Mouse (Mus musculus) liver, postnatal 0 days (tissue): ENCODE measurements at regions not wholly inside any gene's neighbourhood (a gene's known extent, or its start where the extent isn't known, plus 50 kb on each side); places are given as distances from the start of the nearest gene placed in this dataset.
"Not testable (repeated sequence)": the region's sequence is repeated elsewhere in the genome, so short reads cannot be mapped to it uniquely, and the experiment has no call there.

Source experiments
- ATAC-seq: fragments of 200-750 bp; cut with Nextera tagmentation; 2 replicates; pipeline ENCODE4 v1.8.0; 2017; ENCODE audit warnings: mild to moderate bottlenecking, moderate library complexity
- DNase-seq: peaks from one replicate; pipeline ENCODE4 v3.0.0-alpha.2; 2016
- H3K27ac ChIP-seq: fragments of 300-500 bp; sonication (generic); 2 replicates; pipeline ENCODE4 v1.5.1; 2014; ENCODE audit warnings: antibody characterized with exemption, moderate library complexity, mild to moderate bottlenecking, low read depth
- H3K27me3 ChIP-seq: fragments of 300-500 bp; sonication (generic); 2 replicates; pipeline ENCODE4 v1.6.1; 2014; ENCODE audit warnings: low read length, control low read depth, mixed read lengths; ENCODE audit not compliant: insufficient read depth
- H3K36me3 ChIP-seq: fragments of 300-500 bp; sonication (generic); replicated peaks from 2 replicates; pipeline ENCODE4 v1.6.1; 2014; ENCODE audit warnings: mild to moderate bottlenecking, control low read depth, low read length, moderate library complexity, mixed read lengths; ENCODE audit not compliant: insufficient read depth
- H3K4me1 ChIP-seq: fragments of 300-500 bp; sonication (generic); 2 replicates; pipeline ENCODE4 v1.6.1; 2014; ENCODE audit warnings: antibody characterized with exemption, mild to moderate bottlenecking, control low read depth; ENCODE audit not compliant: insufficient read depth
- H3K4me2 ChIP-seq: fragments of 300-500 bp; sonication (generic); 2 replicates; pipeline ENCODE4 v1.6.1; 2014; ENCODE audit warnings: low read depth, mild to moderate bottlenecking, low read length, moderate library complexity, mixed read lengths
- H3K4me3 ChIP-seq: fragments of 300-500 bp; sonication (generic); 2 replicates; pipeline ENCODE4 v1.5.1; 2014; ENCODE audit warnings: low read depth, low read length
- H3K9ac ChIP-seq: fragments of 300-500 bp; sonication (generic); replicated peaks from 2 replicates; pipeline ENCODE4 v1.6.1; 2014; ENCODE audit warnings: mild to moderate bottlenecking, moderate library complexity
- H3K9me3 ChIP-seq: fragments of 300-500 bp; sonication (generic); 2 replicates; pipeline ENCODE4 v1.6.1; 2016; ENCODE audit warnings: mild to moderate bottlenecking, control low read depth, low read length, mixed read lengths
- CTCF ChIP-seq: sonication (generic); IDR thresholded peaks from 2 replicates; pipeline ENCODE4 v1.5.1; 2016; ENCODE audit warnings: antibody characterized with exemption, low read depth
- EP300 ChIP-seq: IDR thresholded peaks from 2 replicates; pipeline ENCODE4 v1.6.1; 2016; ENCODE audit warnings: antibody characterized with exemption, low read depth, mild to moderate bottlenecking
- WGBS: fragments of 180-500 bp; shearing (Covaris S2); extraction: QIAGEN DNeasy Blood & Tissue Kit; methylation state at CpG from one replicate; pipeline ENCODE4 v1.1.7; 2014; ENCODE audit not compliant: insufficient replicate concordance; 5-methylcytosine and 5-hydroxymethylcytosine counted together

DNA sequence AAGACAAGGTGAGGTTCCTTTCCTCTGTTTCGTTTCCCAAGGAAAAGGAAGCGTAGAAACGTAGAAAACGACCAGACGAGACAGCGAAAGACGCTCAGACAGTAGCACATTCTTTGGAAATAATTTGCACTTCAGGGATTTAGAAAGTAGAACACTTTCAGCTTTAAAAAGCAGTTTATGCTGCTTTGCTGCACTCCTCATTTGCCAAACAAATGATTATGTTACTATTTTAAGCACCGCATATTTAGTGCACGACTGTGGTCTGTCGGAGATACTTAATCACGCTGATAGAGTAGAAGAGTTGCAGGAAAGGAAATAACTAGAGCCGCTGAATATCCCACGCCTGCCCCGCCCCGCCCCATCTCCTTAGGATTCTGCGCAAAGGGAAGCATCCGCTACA, 136.9 kb upstream of the Fam3c start:
- no peak overlapping the region for H3K9ac ChIP-seq
- TF ChIP-seq EP300 (no peak), CTCF (no peak)
- no peak for ATAC-seq
- no peaks in the 10 kb centered on the region for H3K36me3 ChIP-seq
- 78% methylated on average over 17 of the region's 17 CpGs for WGBS
- no peaks in the 10 kb centered on the region for H3K9me3 ChIP-seq
- H3K4me3 ChIP-seq: no peak overlapping the region
- peaks cover 3% of the 10 kb centered on the region; the same call in 1 of the 2 replicates for H3K4me1 ChIP-seq
- H3K27ac ChIP-seq: no peak overlapping the region
- no peak overlapping the region for H3K4me2 ChIP-seq
- DNase-seq: no peak
- no peaks in the 10 kb centered on the region for H3K27me3 ChIP-seq

DNA sequence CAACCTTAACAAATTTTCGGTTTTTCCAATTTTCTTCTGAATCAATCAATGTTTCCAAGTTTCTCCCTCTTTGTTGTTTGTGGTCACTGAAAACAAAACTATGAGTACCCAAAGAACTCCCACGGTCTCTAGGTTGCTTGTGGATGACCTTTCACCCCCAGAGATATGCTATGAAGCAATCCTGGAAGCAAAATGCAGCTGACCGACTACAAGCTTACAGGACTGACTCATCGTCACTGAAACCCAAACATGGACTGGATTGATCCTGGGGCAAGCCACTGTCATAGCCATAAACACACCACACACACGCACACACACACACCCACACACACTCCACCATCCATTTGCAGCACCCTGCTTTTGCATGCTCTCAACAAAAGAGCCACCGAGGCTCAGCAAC, 134.7 kb upstream of the Fam3c start:
- no peaks in the 10 kb centered on the region for H3K9me3 ChIP-seq
- H3K4me3 ChIP-seq: no peak overlapping the region
- 57% methylated on average over 6 of the region's 6 CpGs for WGBS
- DNase-seq: peak; percentile 37
- ATAC-seq: peak; percentile 96
- no peak for TF ChIP-seq CTCF
- TF ChIP-seq EP300: peak; percentile 23; the same call in 1 of the 2 replicates
- H3K4me1 ChIP-seq: peaks cover 3% of the 10 kb centered on the region; the same call in 1 of the 2 replicates
- no peaks in the 10 kb centered on the region for H3K27me3 ChIP-seq
- H3K36me3 ChIP-seq: no peaks in the 10 kb centered on the region
- H3K27ac ChIP-seq: no peak overlapping the region
- H3K9ac ChIP-seq: no peak overlapping the region
- H3K4me2 ChIP-seq: no peak overlapping the region

DNA sequence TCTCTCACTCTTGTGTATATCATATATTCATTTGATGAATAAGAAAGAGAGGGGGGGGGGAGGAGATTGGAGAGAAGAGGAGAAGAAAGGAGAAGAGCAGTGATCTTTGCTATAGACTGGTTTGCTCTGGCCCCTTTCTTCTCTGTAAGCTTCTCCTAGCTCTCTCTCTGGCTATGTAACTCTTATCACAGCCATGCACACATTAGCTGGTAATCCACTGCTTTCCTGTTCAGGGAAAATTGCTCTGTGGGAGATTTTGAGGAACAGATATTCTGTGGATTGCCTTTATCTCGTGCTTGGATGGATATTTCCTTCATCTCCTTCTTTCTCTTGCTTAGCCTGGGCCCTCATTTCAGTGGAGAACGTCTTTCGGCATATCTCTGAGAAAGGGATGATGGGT, 131.4 kb upstream of the Fam3c start:
- Histone ChIP-seq H3K9me3 (no peaks in the 10 kb centered on the region), H3K27me3 (no peaks in the 10 kb centered on the region), H3K4me1 (peaks cover 3% of the 10 kb centered on the region; the same call in 1 of the 2 replicates), H3K4me3 (no peak overlapping the region), H3K9ac (no peak overlapping the region), H3K27ac (no peak overlapping the region), H3K4me2 (no peak overlapping the region), H3K36me3 (no peaks in the 10 kb centered on the region)
- no peak for DNase-seq
- TF ChIP-seq EP300 (no peak), CTCF (no peak)
- WGBS: 37% methylated on average over 3 of the region's 3 CpGs
- ATAC-seq: no peak

DNA sequence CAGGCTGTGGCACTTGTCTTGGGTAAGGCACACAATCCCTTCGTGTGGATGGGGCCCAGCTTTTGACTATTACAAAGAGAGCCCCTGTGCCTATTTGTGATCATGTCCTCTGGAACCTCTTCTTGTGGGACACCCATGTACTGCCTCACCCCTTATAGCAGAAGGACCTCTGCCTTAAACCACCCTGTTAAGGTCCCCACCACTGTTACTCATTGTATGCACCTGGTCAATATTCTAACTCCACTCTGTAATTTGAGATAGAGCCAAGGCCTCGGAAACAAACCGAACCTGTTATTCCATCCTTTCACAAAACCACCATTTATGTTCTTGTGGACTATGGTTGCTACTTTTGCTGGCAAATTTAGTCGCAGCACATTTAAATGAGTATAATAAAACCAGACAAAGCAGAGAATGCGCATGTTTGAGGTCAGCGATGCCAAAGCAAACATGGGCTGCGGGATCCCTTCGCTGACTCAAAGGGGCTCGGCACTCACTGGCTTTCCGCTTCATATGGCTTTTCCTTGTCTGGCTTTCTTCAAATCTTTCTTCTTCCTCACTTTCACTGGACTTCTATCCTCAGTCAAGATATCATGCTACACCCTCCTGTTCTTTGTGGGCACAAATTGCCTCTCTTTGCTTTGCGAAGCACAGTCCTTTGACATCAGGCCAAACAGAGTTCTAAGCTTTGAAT, 129.9 kb upstream of the Fam3c start:
- ATAC-seq: no peak
- no peak overlapping the region for H3K4me2 ChIP-seq
- no peak for DNase-seq
- no peaks in the 10 kb centered on the region for H3K36me3 ChIP-seq
- no peak overlapping the region for H3K4me3 ChIP-seq
- peaks cover under 1% of the 10 kb centered on the region; the same call in 1 of the 2 replicates for H3K4me1 ChIP-seq
- no peaks in the 10 kb centered on the region for H3K27me3 ChIP-seq
- no peaks in the 10 kb centered on the region for H3K9me3 ChIP-seq
- no peak overlapping the region for H3K27ac ChIP-seq
- H3K9ac ChIP-seq: no peak overlapping the region
- 80% methylated on average over 11 of the region's 11 CpGs for WGBS
- TF ChIP-seq CTCF (no peak), EP300 (no peak)

DNA sequence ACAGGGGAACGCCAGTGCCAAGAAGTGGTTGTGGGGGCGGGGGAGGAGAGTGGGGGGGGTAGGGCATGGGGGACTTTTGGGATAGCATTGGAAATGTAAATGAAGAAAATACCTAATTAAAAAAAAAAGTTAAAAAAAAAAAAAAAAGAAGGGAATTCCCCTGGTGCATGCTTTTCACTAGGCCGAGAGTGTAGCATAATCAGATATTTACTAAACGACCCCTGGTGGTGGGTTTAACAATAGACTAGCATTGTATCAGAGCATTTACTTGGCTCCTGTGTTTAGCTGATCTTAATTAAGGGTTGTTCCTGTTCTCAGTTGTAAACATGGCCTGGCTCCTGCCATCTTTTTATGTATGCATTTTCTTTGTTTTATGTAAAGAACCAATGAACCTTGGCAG, 126.2 kb upstream of the Fam3c start:
- 86% methylated on average over 4 of the region's 4 CpGs for WGBS
- H3K9me3 ChIP-seq, H3K36me3 ChIP-seq, ATAC-seq, H3K4me2 ChIP-seq, H3K27ac ChIP-seq, H3K4me3 ChIP-seq, H3K4me1 ChIP-seq, H3K9ac ChIP-seq, H3K27me3 ChIP-seq, DNase-seq: not testable (repeated sequence)

DNA sequence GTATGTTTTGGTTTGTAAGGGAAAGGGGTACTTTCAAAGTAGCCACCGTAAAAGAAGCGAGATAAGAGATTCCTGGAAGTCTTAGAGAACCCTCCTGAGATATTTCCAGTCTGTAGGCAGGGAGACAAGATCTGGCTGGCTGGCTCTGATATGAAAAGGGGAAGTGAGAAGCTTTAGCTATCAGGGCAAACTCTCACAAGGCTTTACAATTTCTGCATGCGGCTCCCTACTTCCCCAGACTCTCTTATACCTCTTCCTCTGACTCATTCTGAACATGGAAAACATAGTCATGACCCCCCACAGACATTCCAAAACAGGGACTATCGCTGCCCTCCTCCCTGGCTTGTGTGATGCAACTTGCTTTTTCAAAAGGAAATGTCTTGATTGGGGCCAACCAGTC, 118.6 kb upstream of the Fam3c start:
- DNase-seq (no peak), ATAC-seq (peak; percentile 44; the same call in 1 of the 2 replicates)
- TF ChIP-seq CTCF (no peak), EP300 (peak; percentile 53; the same call in 1 of the 2 replicates)
- WGBS: 16% methylated on average over 4 of the region's 4 CpGs
- Histone ChIP-seq H3K27ac (0 out of 2 replicates have a peak overlapping the region, but pooled peaks have one; percentile 18), H3K4me3 (no peak overlapping the region), H3K36me3 (no peaks in the 10 kb centered on the region), H3K4me2 (no peak overlapping the region), H3K27me3 (no peaks in the 10 kb centered on the region), H3K4me1 (0 out of 2 replicates have a peak, but pooled peaks cover 3% of the 10 kb centered on the region), H3K9me3 (no peaks in the 10 kb centered on the region), H3K9ac (no peak overlapping the region)
